Mouse (Mus musculus) stomach, postnatal 0 days (tissue): Measurements from ENCODE around the gene Pdzd2. TPM values are rescaled to one million over a fixed set of nuclear protein-coding genes. Genes with fewer than 3 reads are reported as not detected.

Experiments used
- ATAC-seq: fragments of 200-750 bp; cut with Nextera tagmentation; 2 replicates; pipeline ENCODE4 v1.8.0; 2017; ENCODE audit not compliant: low FRiP score, low TSS enrichment
- DNase-seq: peaks from one replicate; pipeline ENCODE4 v3.0.0-alpha.2; 2016; ENCODE audit warnings: low spot score
- H3K27ac ChIP-seq: fragments of 300-500 bp; sonication (generic); replicated peaks from 2 replicates; pipeline ENCODE4 v1.5.1; 2014; ENCODE audit warnings: mild to moderate bottlenecking, control low read depth
- H3K27me3 ChIP-seq: fragments of 300-500 bp; sonication (generic); 2 replicates; pipeline ENCODE4 v1.6.1; 2014; ENCODE audit warnings: low read length; ENCODE audit not compliant: control insufficient read depth, insufficient read depth
- H3K36me3 ChIP-seq: fragments of 300-500 bp; sonication (generic); 2 replicates; pipeline ENCODE4 v1.6.1; 2014; ENCODE audit warnings: low read length, mixed read lengths; ENCODE audit not compliant: control insufficient read depth, insufficient read depth
- H3K4me1 ChIP-seq: fragments of 300-500 bp; sonication (generic); replicated peaks from 2 replicates; pipeline ENCODE4 v1.6.1; 2014; ENCODE audit warnings: antibody characterized with exemption; ENCODE audit not compliant: control insufficient read depth, insufficient read depth
- H3K4me2 ChIP-seq: fragments of 300-500 bp; sonication (generic); replicated peaks from 2 replicates; pipeline ENCODE4 v1.6.1; 2014; ENCODE audit warnings: low read depth, mild to moderate bottlenecking, control low read depth, moderate library complexity
- H3K4me3 ChIP-seq: fragments of 300-500 bp; sonication (generic); 2 replicates; pipeline ENCODE4 v1.5.1; 2014; ENCODE audit warnings: low read depth, low read length, control low read depth
- H3K9ac ChIP-seq: fragments of 300-500 bp; sonication (generic); 2 replicates; pipeline ENCODE4 v1.6.1; 2014; ENCODE audit warnings: mild to moderate bottlenecking, low read length, control low read depth, mixed read lengths
- H3K9me3 ChIP-seq: fragments of 300-500 bp; sonication (generic); 2 replicates; pipeline ENCODE4 v1.6.1; 2016; ENCODE audit warnings: low read length; ENCODE audit not compliant: control insufficient read depth
- CTCF ChIP-seq: IDR thresholded peaks from 2 replicates; pipeline ENCODE4 v1.5.1; 2016; ENCODE audit warnings: antibody characterized with exemption, low read depth, mild to moderate bottlenecking, moderate library complexity
- EP300 ChIP-seq: optimal IDR thresholded peaks from 2 replicates; pipeline ENCODE3; 2016; ENCODE audit warnings: antibody characterized with exemption
- WGBS: fragments of 180-500 bp; shearing (Covaris S2); extraction: QIAGEN DNeasy Blood & Tissue Kit; methylation state at CpG from one replicate; pipeline ENCODE4 v1.1.7; 2014; 5-methylcytosine and 5-hydroxymethylcytosine counted together
- polyA plus RNA-seq: library from polyadenylated mRNA; unstranded; fragments of >200 nt; fragmentation: Nextera tagmentation; extraction: Ambion mirVana; gene quantifications from 2 replicates; pipeline ENCODE4 v1.2.1, GENCODE M21; 2015

The Pdzd2 gene
- polyA plus RNA-seq, 1 experiment from 2014 or later, result 19.1 TPM

DNA sequence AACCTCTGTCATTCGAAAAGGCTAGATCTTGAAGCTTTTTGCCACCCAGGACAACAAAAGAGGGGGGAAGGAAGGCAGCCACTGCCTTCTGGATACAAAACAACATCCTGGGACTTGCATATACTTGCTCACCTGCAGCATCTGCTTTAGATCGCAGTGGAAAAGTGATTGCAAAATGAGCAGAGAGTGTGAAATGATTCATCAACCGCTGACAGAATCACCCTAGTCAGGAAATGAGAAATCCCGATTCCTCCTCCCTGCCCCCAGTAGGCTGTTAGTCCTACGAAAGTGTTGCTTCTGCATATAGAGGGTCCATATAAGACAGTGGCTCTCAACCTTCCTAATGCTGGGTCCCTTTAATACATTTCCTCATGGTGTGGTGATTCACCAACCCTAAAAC is 258.5 kb downstream of the Pdzd2 start:
- ATAC-seq (no peak), DNase-seq (no peak)
- H3K4me1 ChIP-seq, result no peaks in the 10 kb centered on the region
- no peak for TF ChIP-seq CTCF
- no peaks in the 10 kb centered on the region for H3K9me3 ChIP-seq
- H3K4me2 ChIP-seq, result no peak overlapping the region
- no peak overlapping the region for H3K4me3 ChIP-seq
- 49% methylated on average over 5 of the region's 5 CpGs for WGBS
- no peaks in the 10 kb centered on the region for H3K36me3 ChIP-seq
- H3K27ac ChIP-seq, result no peak overlapping the region
- H3K9ac ChIP-seq, result no peak overlapping the region
- no peaks in the 10 kb centered on the region for H3K27me3 ChIP-seq

GRCm38 (mm10) chr15:12480369-12480768 is 259.4 kb downstream of the Pdzd2 start:
- Histone ChIP-seq H3K4me1 (no peaks in the 10 kb centered on the region), H3K9me3 (no peaks in the 10 kb centered on the region), H3K27ac (no peak overlapping the region), H3K4me2 (no peak overlapping the region), H3K4me3 (no peak overlapping the region), H3K36me3 (no peaks in the 10 kb centered on the region), H3K27me3 (no peaks in the 10 kb centered on the region), H3K9ac (no peak overlapping the region)
- 69% methylated on average over 3 of the region's 3 CpGs for WGBS
- TF ChIP-seq EP300 (no peak), CTCF (no peak)
- DNase-seq (no peak), ATAC-seq (no peak)

GRCm38 (mm10) chr15:12479326-12479725 is 260.4 kb downstream of the Pdzd2 start:
- no peaks in the 10 kb centered on the region for H3K9me3 ChIP-seq
- TF ChIP-seq EP300 (no peak), CTCF (no peak)
- no peak for ATAC-seq
- no peaks in the 10 kb centered on the region for H3K4me1 ChIP-seq
- no peaks in the 10 kb centered on the region for H3K36me3 ChIP-seq
- DNase-seq, result no peak
- H3K9ac ChIP-seq, result no peak overlapping the region
- H3K27ac ChIP-seq, result no peak overlapping the region
- no peaks in the 10 kb centered on the region for H3K27me3 ChIP-seq
- 70% methylated on average over 5 of the region's 5 CpGs for WGBS
- no peak overlapping the region for H3K4me2 ChIP-seq
- H3K4me3 ChIP-seq, result no peak overlapping the region

DNA sequence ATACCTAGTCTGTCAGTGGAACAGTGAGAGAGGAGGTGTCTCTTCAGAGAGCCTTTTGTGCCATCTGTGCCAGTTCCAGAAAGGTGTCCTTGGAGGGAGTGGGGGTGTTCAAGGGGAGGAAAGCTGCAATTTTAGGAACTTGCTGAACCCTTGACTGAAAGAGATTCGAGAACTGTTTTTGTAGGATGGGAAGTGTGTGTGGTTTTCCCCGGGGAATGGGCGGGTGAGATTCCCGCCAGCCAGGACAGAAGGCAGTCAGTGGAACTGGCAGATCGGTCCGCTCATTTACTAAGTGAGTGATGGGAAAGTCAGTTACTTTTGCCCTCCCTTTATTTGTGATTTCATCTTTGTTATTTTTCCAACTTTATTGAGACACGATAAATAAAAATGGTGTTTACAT is 266.1 kb downstream of the Pdzd2 start:
- WGBS, result 78% methylated on average over 7 of the region's 7 CpGs
- H3K9me3 ChIP-seq, result no peaks in the 10 kb centered on the region
- DNase-seq, result no peak
- H3K4me3 ChIP-seq, result no peak overlapping the region
- H3K27me3 ChIP-seq, result no peaks in the 10 kb centered on the region
- no peak for ATAC-seq
- H3K4me1 ChIP-seq, result no peaks in the 10 kb centered on the region
- H3K4me2 ChIP-seq, result no peak overlapping the region
- H3K36me3 ChIP-seq, result no peaks in the 10 kb centered on the region
- no peak for TF ChIP-seq CTCF
- TF ChIP-seq EP300, result no peak
- H3K27ac ChIP-seq, result no peak overlapping the region
- H3K9ac ChIP-seq, result no peak overlapping the region

GRCm38 (mm10) chr15:12472646-12473045 is 267.1 kb downstream of the Pdzd2 start:
- 87% methylated on average over 4 of the region's 4 CpGs for WGBS
- DNase-seq, result no peak
- Histone ChIP-seq H3K9ac (no peak overlapping the region), H3K36me3 (no peaks in the 10 kb centered on the region), H3K4me3 (no peak overlapping the region), H3K4me2 (no peak overlapping the region), H3K27ac (no peak overlapping the region), H3K9me3 (no peaks in the 10 kb centered on the region), H3K4me1 (no peaks in the 10 kb centered on the region), H3K27me3 (no peaks in the 10 kb centered on the region)
- no peak for ATAC-seq
- TF ChIP-seq CTCF (no peak), EP300 (no peak)

DNA sequence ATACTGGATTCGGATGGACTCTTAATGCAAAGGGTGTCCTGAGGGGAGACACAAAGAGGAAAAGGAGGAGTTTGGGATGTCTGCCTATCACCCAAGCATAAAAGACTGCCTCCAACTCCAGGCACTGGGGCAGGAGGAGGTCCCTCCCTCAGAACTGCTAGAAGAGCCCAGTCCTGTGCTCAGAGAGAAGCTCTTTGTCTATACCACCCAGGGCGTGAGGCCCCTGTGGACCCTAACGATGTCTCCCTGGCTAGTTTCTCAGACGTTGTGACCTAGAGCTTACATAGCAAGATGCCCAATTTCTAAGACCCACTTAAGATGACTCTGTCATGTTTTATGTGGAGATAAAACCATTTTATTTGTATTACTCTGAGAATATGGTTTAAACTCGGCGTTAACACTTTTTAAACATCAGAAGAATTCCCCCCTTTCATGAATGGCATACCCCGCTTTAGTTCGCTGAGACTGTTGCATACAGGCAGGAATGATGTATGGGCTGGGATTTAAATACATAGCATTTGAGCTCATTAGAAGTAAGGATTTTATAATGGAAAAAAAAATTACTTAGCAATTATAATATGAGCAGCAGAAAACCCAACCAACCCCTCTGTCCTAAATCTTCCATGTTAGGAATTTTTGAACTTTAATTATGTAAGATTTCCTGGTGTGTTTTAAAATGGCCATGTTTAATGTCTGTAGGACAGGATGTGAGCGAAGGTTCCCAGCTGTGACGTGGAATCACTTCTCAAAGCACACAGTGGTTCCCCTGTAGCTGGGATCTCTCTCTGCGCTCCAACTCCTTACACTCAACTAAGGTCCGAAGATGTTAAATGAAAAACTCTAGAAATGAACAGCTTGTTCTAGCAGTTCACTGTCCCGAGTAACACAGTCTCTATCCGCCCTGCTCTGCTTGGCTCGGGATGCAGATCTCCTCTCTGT is 268.6 kb downstream of the Pdzd2 start:
- WGBS, result 47% methylated on average over 15 of the region's 15 CpGs
- TF ChIP-seq EP300 (no peak), CTCF (no peak)
- H3K9me3 ChIP-seq, result no peaks in the 10 kb centered on the region
- H3K4me1 ChIP-seq, result no peaks in the 10 kb centered on the region
- H3K4me2 ChIP-seq, result no peak overlapping the region
- DNase-seq, result no peak
- no peak overlapping the region for H3K9ac ChIP-seq
- H3K36me3 ChIP-seq, result no peaks in the 10 kb centered on the region
- H3K27me3 ChIP-seq, result no peaks in the 10 kb centered on the region
- no peak overlapping the region for H3K4me3 ChIP-seq
- H3K27ac ChIP-seq, result no peak overlapping the region
- ATAC-seq, result no peak
